Mouse (Mus musculus) c-Kit-negative CD71-positive TER-119-positive erythroid progenitor cells, embryonic 14.5 days (primary cell): ENCODE results near the gene Oxsm.

Experiments used
- DNase-seq: peaks from one replicate; pipeline ENCODE4 v3.0.0-alpha.2; 2013; ENCODE audit warnings: low read depth, low spot score

Oxsm gene

GRCm38 (mm10) chr14:16249171-16249874 is at the start of gene Oxsm, which contains the start of gene Ngly1:
Gene Oxsm, minus strand, starts transcription at chr14:16249808.
Gene Ngly1, plus strand, starts transcription at chr14:16249280.
- DNase-seq = peak; percentile 77

GRCm38 (mm10) chr14:16296816-16297468 is 47.3 kb upstream of the Oxsm start:
- no peak for DNase-seq

GRCm38 (mm10) chr14:16293921-16294320 is 44.3 kb upstream of the Oxsm start:
- no peak for DNase-seq

- no peak for DNase-seq
Measured at GRCm38 (mm10) chr14:16293015-16293414, 43.4 kb upstream of the Oxsm start.

- no peak for DNase-seq
Measured at GRCm38 (mm10) chr14:16292371-16292770, 42.8 kb upstream of the Oxsm start.

GRCm38 (mm10) chr14:16283966-16284365 is 34.4 kb upstream of the Oxsm start:
- DNase-seq = no peak

- DNase-seq = no peak
Measured at GRCm38 (mm10) chr14:16279196-16279595, 29.6 kb upstream of the Oxsm start.

- DNase-seq = no peak
Measured at GRCm38 (mm10) chr14:16273677-16274076, 24.1 kb upstream of the Oxsm start.

GRCm38 (mm10) chr14:16269776-16270175 is 20.2 kb upstream of the Oxsm start:
- DNase-seq = no peak

- DNase-seq = no peak
Measured at GRCm38 (mm10) chr14:16267028-16267427, 17.4 kb upstream of the Oxsm start.

GRCm38 (mm10) chr14:16261869-16262268 is 12.3 kb upstream of the Oxsm start:
- no peak for DNase-seq

GRCm38 (mm10) chr14:16260541-16260940 is 10.9 kb upstream of the Oxsm start:
- DNase-seq = no peak

GRCm38 (mm10) chr14:16256209-16256608 is 6.6 kb upstream of the Oxsm start:
- DNase-seq = no peak

GRCm38 (mm10) chr14:16255745-16256144 is 6.1 kb upstream of the Oxsm start:
- DNase-seq = no peak

- no peak for DNase-seq
Measured at GRCm38 (mm10) chr14:16250099-16250498, 491 bp upstream of the Oxsm start.

- no peak for DNase-seq
Measured at GRCm38 (mm10) chr14:16248603-16249157, 928 bp downstream of the Oxsm start.

GRCm38 (mm10) chr14:16248135-16248534 is 1.5 kb downstream of the Oxsm start:
- no peak for DNase-seq

- DNase-seq = no peak
Measured at GRCm38 (mm10) chr14:16246340-16246912, 3.2 kb downstream of the Oxsm start.

- peak; percentile 51 for DNase-seq
Measured at GRCm38 (mm10) chr14:16245127-16245526, 4.5 kb downstream of the Oxsm start.

- DNase-seq = no peak
Measured at GRCm38 (mm10) chr14:16244370-16244769, 5.2 kb downstream of the Oxsm start.

- DNase-seq = peak; percentile 46
Measured at GRCm38 (mm10) chr14:16243603-16244209, 5.9 kb downstream of the Oxsm start.
